Mouse (Mus musculus) cerebellum, postnatal 36 days (tissue): ENCODE results near the gene Ppm1a.
"Not testable (repeated sequence)": the region's sequence is repeated elsewhere in the genome, so short reads cannot be mapped to it uniquely, and the experiment has no call there.

Experiments used
- DNase-seq, 2 experiments: peaks; one replicate each; pipeline ENCODE4 v3.0.0; 2021 to 2022; ENCODE audit warnings: mixed read lengths in 2 of 2

Ppm1a gene

GRCm38 (mm10) chr12:72762502-72762901 is 5.2 kb downstream of the Ppm1a start:
- no peak for DNase-seq

- no peak for DNase-seq
These were observed 5.9 kb downstream of the Ppm1a start for GRCm38 (mm10) chr12:72763156-72763555.

GRCm38 (mm10) chr12:72767809-72768208 is 10.6 kb downstream of the Ppm1a start:
- DNase-seq = no peak

- DNase-seq = no peak
These were observed 11.0 kb downstream of the Ppm1a start for GRCm38 (mm10) chr12:72768230-72768629.

- DNase-seq = no peak
These were observed 12.4 kb downstream of the Ppm1a start for GRCm38 (mm10) chr12:72769546-72770230.

GRCm38 (mm10) chr12:72771153-72771552 is 13.9 kb downstream of the Ppm1a start:
- DNase-seq = no peak

GRCm38 (mm10) chr12:72771711-72772110 is 14.5 kb downstream of the Ppm1a start:
- no peak for DNase-seq

- no peak for DNase-seq
These were observed 16.7 kb downstream of the Ppm1a start for GRCm38 (mm10) chr12:72773921-72774320.

- no peak for DNase-seq
These were observed 20.0 kb downstream of the Ppm1a start for GRCm38 (mm10) chr12:72777244-72777643.

GRCm38 (mm10) chr12:72780136-72780535 is 22.9 kb downstream of the Ppm1a start:
- no peak for DNase-seq

- not testable (repeated sequence) for DNase-seq
These were observed 25.5 kb downstream of the Ppm1a start for GRCm38 (mm10) chr12:72782786-72783185.

GRCm38 (mm10) chr12:72785183-72785930 is 28.1 kb downstream of the Ppm1a start:
- DNase-seq = no peak

- no peak for DNase-seq
These were observed 29.3 kb downstream of the Ppm1a start for GRCm38 (mm10) chr12:72786551-72786950.

GRCm38 (mm10) chr12:72786986-72787385 is 29.7 kb downstream of the Ppm1a start:
- no peak for DNase-seq

- DNase-seq = peak; percentile 67 to 73
These were observed 33.3 kb downstream of the Ppm1a start for GRCm38 (mm10) chr12:72790538-72790937.

- no peak for DNase-seq
These were observed 35.3 kb downstream of the Ppm1a start for GRCm38 (mm10) chr12:72792320-72793091.

GRCm38 (mm10) chr12:72793983-72794382 is 36.7 kb downstream of the Ppm1a start:
- no peak for DNase-seq

GRCm38 (mm10) chr12:72809798-72810197 is 52.5 kb downstream of the Ppm1a start:
- DNase-seq = no peak

- no peak for DNase-seq
These were observed 54.3 kb downstream of the Ppm1a start for GRCm38 (mm10) chr12:72811588-72811987.

GRCm38 (mm10) chr12:72820940-72821431 is 63.7 kb downstream of the Ppm1a start:
- peak in 1 of 2 experiments; percentile 12 for DNase-seq

- no peak for DNase-seq
These were observed 64.3 kb downstream of the Ppm1a start for GRCm38 (mm10) chr12:72821589-72821988.

GRCm38 (mm10) chr12:72825656-72826055 is 68.4 kb downstream of the Ppm1a start:
- no peak for DNase-seq

GRCm38 (mm10) chr12:72828846-72829556 is 71.7 kb downstream of the Ppm1a start:
- no peak for DNase-seq
